Mouse (Mus musculus) mouse embryonic stem cell (cell line): ENCODE measurements around the gene Pbld2.

ENCODE experiments used
- in situ Hi-C, 2 experiments: fragments of 300-500 bp; cut with MboI; formaldehyde crosslinking; loops; 1 replicate in 1 of 2; 3 replicates in 1 of 2; pipeline ENCODE4 v1.14.3; 2019 to 2020; ENCODE audit warnings: low sequenced_read_pairs in 2 of 2, low pct_unique_long_range_greater_than_20kb in 1 of 2, mixed read lengths in 1 of 2; ENCODE audit not compliant: unreplicated experiment in 1 of 2

Gene Pbld2

GRCm38 (mm10) chr10:63099521-63099920 is 75.4 kb downstream of the Pbld2 start, which contains the start of gene Atoh7:
Atoh7 (plus strand) TSS chr10:63099651.
- in situ Hi-C loops = no loop called here

DNA sequence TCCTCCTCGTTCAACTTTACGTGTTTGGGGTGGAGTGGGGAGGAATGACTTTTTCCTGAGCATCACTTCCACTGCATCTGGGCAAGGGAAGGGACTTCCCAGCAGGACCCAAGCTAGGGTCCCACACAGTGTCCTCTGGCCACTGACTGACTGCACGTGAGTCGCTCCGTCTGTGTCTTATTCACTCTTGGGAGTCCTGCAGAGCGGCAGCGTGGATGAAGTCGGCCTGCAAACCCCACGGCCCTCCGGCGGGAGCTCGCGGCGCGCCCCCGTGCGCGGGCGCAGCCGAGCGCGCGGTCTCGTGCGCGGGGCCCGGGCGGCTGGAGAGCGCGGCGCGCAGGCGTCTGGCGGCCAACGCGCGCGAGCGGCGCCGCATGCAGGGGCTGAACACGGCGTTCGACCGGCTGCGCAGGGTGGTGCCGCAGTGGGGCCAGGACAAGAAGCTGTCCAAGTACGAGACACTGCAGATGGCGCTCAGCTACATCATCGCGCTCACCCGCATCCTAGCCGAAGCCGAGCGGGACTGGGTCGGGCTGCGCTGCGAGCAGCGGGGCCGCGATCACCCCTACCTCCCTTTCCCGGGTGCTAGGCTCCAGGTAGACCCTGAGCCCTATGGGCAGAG is 75.9 kb downstream of the Pbld2 start:
- in situ Hi-C loops = no loop called here

DNA sequence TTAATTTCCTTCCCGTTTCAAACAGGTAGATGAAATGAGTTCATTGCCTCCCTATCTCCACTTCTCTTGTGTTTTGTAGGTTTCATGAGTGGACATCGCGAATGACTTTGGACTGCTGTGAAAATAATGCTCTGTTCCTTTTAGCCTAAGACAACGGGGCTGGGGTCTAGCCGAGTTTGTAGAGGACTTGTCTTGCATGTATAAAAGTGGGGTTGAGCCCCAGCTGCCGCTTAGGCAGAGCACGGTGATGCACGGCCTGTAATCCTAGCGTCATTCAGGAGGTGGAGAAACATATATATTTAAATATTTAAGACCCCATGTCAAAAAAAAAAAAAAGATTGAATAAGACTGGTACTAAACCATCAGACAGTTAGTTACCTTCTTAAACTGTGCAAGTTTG is 76.5 kb downstream of the Pbld2 start:
- in situ Hi-C loops = no loop called here
